Mouse (Mus musculus): ENCODE measurements at regions not wholly inside any gene's neighbourhood (a gene's known extent, or its start where the extent isn't known, plus 50 kb on each side); places are given as distances from the start of the nearest gene placed in this dataset.

DNA sequence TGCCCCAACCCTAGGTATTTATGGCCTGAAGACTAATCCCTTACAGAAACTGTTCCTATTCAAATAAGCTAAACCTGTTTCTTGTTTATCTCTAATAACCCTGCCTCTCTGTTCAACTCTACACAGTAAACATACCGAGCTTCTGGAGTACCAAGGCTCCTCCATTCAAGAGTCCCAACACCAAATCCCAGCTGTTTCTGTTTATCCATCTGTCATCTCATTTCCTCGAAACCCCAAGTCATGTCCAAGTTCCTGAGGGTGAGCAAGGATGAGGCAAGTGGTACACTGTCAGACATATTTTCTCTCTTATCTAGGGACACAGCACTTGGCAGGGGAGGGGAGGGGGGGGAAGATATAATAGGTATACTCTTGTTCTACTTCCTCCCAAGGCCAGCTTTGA is 274.6 kb downstream of the Rnf152 start:
- ATAC-seq (ENCODE audit: poor library complexity, severe bottlenecking): no peak

DNA sequence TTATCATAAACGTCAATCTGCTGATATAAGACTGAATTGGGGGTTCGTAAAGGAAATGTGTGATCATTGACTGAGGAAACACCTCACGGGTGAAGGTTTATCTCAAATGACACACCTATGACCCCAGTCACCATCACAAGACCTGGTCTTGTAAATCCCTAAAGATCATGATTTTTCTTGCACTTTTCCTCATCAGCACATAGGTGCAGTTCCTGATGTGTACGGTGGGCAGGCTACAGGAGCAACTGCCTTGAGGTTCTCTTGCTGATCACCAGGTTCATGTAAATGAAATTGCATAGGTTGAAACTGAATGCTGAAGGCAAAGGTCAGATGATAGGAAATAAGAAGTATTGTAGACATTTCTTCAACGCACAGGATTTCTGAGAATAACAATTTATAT is 277.1 kb downstream of the Rnf152 start:
- ATAC-seq (ENCODE audit: poor library complexity, severe bottlenecking): no peak

DNA sequence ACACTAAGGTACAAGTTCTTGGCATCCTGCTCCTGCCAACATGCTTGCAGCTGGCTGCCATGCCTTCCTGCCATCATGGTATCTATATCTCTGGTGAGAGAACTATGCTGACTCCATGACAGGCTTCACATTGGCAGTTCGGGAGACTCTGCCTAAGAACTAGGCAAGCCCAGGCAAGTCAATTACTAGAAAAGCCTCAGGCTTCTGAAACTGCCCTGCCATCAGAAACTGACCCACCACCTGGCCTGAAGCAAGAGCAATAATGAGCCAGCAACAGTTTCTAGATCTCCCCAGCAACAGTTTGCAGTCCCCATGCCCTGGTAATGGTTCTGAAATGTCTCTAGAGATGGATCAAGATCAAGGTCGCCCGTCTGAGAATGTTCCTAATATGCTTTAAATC is 280.8 kb downstream of the Rnf152 start:
- no peak for ATAC-seq (ENCODE audit: poor library complexity, severe bottlenecking)

DNA sequence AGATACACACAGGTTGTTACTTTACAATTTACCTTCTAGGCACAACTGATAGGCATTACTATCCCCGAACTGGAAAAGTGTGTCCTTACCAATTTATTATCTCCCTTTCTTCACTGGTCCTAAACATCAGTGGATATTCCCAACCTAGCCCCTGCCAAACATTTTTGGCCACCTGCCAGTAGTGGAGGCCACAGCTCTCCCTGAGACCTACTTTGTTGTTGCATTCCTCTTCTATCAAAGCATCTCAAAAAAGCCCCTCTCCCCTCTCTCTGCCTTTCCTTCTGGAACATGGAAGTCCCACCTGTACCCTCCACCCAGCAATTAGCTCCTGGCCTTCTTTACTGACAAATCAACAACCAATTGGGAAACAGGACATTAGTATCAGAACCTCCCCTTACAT is 282.2 kb downstream of the Rnf152 start:
- no peak for ATAC-seq (ENCODE audit: poor library complexity, severe bottlenecking)

DNA sequence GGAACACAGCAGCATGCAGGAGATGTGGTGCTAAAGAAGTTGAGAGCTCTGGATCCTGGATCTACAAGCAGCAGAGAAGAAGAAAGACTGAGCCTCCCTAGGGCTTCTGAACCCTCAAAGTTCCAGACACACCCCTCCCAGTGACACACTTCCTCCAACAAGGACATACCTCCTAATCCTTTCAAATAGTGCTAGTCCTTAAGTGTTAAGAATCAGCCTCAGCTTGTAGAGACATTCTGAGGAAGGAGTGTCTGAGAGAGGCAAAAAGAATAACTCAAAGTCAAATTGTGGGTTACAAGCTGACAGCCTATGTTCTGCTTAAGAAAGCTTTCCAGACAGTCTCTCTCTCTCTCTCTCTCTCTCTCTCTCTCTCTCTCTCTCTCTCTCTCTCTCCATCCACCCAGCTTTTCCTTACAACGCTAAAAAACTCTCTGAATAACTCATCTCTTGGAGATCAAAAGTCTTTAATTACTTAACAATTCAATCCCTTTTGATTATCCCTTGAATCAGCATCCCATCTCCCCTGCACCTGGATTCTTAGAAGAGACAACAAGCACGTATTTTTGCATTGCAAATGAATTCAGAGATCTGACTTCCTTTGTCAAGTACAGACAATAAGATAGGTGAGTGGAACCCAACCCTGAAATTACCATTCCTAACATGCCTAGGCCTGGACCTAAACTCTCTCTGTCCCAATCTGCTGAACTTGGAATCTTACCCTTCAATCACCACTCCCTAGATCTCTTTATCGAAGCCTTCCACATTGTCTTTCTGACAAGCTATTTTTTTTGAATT is 285.7 kb downstream of the Rnf152 start:
- no peak for ATAC-seq (ENCODE audit: poor library complexity, severe bottlenecking)

DNA sequence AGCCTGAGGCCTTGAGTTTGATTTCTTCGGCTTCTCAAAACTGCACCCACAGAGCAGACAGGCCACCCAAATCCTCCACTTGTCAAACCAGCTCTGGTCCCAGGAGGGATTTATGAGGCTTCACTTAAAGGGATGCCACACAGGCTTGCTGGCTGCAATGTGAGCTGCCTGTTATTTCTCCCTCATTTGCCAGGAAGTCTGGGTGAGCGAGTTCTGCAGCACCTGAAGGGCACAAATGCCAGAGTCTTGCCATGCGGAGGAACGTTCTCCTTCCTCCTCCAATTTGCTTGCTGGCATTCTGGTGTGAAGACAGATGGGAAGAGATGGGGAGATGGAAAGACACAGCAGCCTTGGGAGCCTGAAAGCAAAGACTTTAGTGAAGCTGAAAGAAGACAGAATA is 288.6 kb downstream of the Rnf152 start:
- no peak for ATAC-seq (ENCODE audit: poor library complexity, severe bottlenecking)

DNA sequence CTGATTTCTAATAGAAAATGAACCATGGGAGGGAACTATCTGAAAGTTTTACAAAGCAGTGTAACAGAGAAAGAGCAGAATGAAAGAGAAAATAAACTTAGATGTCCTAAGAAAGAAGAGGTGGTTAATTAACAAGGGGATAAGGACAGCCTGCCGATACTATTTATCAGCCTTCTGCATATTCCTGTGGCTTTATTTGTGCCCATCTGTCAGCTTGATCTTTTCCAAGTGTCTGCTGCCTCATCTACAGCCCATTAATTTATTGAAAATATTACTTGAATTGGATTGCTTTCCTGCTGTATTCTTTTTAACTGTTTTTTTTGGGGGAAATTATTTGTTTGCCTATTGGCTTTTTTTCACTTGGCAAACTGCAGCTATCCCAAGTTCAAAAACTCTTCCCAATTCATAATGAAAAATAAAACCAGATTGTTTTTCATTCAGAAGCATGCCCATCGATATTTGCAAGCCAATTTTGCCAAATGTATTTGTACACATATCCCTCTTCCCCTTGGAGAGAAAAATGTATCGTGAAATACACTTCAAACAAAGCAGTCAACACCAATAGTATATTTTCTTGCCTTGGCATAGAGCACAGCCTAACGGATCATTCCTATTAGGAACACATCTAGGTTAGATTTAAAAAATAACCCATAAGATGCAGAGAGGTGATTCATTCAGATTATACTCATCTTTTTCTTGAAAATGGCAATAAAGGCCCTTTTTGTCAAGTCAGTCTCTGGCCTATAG is 289.3 kb downstream of the Rnf152 start:
- ATAC-seq (ENCODE audit: poor library complexity, severe bottlenecking): no peak

DNA sequence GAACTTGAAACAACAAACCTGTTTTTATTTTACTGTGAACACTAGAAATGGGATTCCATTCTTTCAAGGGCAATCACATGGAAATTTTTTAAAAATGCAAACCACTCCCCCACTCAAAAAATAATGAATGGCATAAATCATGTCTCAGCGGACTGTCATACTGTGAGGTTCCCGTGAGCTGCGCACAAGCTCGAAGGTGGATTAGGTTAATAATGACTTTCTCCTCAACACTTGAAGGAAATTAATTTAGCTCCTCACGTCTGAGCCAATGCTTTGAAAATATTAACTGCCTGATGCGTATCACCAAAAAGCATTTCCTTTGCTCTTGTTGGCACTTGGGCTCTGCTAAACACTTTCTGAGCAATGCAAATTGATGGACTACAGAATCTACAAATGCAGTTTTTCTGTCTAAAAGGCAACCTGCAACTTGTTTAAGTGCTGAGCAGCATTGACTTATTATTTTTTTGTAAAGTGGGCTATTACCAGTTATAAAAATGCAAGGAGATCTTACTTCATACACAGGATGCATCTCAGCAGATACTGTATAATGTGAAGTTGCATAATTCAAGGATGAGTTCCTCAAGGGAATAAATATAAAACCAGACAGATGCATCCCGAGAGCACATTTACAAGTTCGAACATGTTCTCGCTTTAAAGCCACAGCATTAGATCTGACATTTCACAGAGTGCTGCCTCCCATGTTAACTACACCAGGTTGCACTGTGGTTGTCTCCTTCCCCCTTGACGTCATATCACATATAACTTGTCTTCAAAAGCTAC is 282.4 kb downstream of the Cdh20 start:
- ATAC-seq (ENCODE audit: poor library complexity, severe bottlenecking): no peak

Data from megakaryocyte, adult 5-6 weeks (primary cell).